Mouse (Mus musculus) testis, adult 2 months (tissue): ENCODE measurements around the gene Ttc30a1. TPM values are rescaled to one million over a fixed set of nuclear protein-coding genes. Genes with fewer than 3 reads are reported as not detected.

Source experiments
- H3K27ac ChIP-seq: fragments of 200-500 bp; 2 replicates; pipeline ENCODE4 v1.5.1; 2012; ENCODE audit warnings: low read depth, low read length; ENCODE audit not compliant: control insufficient read depth, insufficient read depth
- H3K27me3 ChIP-seq: fragments of 200-500 bp; 2 replicates; pipeline ENCODE4 v1.6.1; 2012; ENCODE audit warnings: mild to moderate bottlenecking, low read length, moderate library complexity; ENCODE audit not compliant: control insufficient read depth, insufficient read depth
- H3K36me3 ChIP-seq: fragments of 200-500 bp; 2 replicates; pipeline ENCODE4 v1.6.1; 2012; ENCODE audit warnings: mild to moderate bottlenecking, low read length; ENCODE audit not compliant: control insufficient read depth, insufficient read depth
- H3K4me1 ChIP-seq: fragments of 200-500 bp; 2 replicates; pipeline ENCODE4 v1.6.1; 2012; ENCODE audit warnings: low read length; ENCODE audit not compliant: control insufficient read depth, insufficient read depth
- H3K4me3 ChIP-seq: fragments of 200-500 bp; 2 replicates; pipeline ENCODE4 v1.5.1; 2012; ENCODE audit warnings: low read depth, mild to moderate bottlenecking, low read length, moderate library complexity, mixed read lengths; ENCODE audit not compliant: control insufficient read depth
- CTCF ChIP-seq: fragments of 200-500 bp; IDR thresholded peaks from 2 replicates; pipeline ENCODE4 v1.5.1; 2012; ENCODE audit warnings: low read depth, mild to moderate bottlenecking, inconsistent platforms, low read length, moderate library complexity; ENCODE audit not compliant: control insufficient read depth, insufficient read depth, insufficient replicate concordance
- POLR2A ChIP-seq: fragments of 200-500 bp; IDR thresholded peaks from 2 replicates; pipeline ENCODE4 v1.6.1; 2012; ENCODE audit warnings: low read depth, mild to moderate bottlenecking, inconsistent platforms, low read length, moderate library complexity; ENCODE audit not compliant: control insufficient read depth
- polyA plus RNA-seq: library from polyadenylated mRNA; depleted of rRNA; stranded (reverse); fragments of >200 nt; gene quantifications from 2 replicates; pipeline ENCODE4 v1.2.3, GENCODE M21; 2012

Ttc30a1 gene
- polyA plus RNA-seq, 1 experiment, result 12.3 TPM

DNA sequence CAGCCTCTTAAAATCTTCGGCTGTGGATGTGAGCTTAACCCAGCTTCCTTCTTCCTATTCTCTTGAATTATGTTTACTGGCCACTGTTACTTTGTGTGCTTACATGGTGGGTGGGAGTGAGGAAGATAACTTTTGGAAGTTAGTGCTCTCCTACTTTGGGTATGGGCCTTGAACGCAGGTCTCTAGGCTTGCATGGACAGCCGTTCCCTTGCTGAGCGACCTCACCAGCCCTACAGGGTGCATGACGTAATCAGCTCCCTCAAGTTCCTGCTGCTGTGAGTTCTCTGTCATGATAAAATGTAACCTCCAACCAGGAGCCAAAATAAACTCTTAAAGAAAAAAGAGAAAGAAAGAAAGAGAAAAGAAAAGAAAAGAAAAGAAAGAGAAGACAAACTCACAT is 17.7 kb downstream of the Ttc30a1 start:
- H3K4me1 ChIP-seq, result peaks cover 7% of the 10 kb centered on the region
- H3K27ac ChIP-seq, result no peak overlapping the region
- TF ChIP-seq POLR2A, result no peak
- TF ChIP-seq CTCF, result no peak
- H3K36me3 ChIP-seq, result no peaks in the 10 kb centered on the region
- no peaks in the 10 kb centered on the region for H3K27me3 ChIP-seq
- H3K4me3 ChIP-seq, result no peak overlapping the region

DNA sequence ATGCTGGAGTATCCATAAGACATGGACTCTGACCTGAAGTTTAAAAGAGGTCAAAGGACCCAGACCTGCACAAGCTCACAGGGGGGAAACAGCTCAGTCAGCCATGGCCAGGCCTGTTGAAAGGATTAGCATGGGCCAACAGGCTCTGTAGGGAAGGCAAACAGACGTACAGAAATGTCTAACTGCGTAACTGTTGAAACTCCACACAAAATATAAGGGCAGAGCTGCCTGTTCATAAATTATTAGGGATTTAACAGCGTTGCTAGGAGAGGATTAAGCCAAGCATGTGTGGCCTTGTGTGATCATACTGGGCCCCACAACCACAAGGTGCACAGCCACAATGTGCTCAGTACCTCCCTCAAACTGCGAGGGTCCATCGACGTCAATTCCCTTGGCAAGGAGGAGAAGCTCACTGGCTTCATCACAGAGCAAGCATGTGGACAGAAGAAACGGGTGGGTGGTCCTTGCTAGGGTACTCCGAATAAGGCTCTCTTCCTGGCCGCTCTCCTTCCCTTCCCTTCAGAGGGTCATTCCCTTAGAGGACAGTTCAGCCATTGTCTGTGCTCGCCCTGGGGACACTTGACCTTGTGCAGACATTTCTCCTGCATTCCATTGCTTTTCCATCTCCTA is 18.4 kb downstream of the Ttc30a1 start:
- Histone ChIP-seq H3K36me3 (no peaks in the 10 kb centered on the region), H3K4me3 (no peak overlapping the region), H3K27ac (no peak overlapping the region), H3K27me3 (no peaks in the 10 kb centered on the region), H3K4me1 (peaks cover 7% of the 10 kb centered on the region)
- TF ChIP-seq POLR2A, result no peak
- no peak for TF ChIP-seq CTCF

DNA sequence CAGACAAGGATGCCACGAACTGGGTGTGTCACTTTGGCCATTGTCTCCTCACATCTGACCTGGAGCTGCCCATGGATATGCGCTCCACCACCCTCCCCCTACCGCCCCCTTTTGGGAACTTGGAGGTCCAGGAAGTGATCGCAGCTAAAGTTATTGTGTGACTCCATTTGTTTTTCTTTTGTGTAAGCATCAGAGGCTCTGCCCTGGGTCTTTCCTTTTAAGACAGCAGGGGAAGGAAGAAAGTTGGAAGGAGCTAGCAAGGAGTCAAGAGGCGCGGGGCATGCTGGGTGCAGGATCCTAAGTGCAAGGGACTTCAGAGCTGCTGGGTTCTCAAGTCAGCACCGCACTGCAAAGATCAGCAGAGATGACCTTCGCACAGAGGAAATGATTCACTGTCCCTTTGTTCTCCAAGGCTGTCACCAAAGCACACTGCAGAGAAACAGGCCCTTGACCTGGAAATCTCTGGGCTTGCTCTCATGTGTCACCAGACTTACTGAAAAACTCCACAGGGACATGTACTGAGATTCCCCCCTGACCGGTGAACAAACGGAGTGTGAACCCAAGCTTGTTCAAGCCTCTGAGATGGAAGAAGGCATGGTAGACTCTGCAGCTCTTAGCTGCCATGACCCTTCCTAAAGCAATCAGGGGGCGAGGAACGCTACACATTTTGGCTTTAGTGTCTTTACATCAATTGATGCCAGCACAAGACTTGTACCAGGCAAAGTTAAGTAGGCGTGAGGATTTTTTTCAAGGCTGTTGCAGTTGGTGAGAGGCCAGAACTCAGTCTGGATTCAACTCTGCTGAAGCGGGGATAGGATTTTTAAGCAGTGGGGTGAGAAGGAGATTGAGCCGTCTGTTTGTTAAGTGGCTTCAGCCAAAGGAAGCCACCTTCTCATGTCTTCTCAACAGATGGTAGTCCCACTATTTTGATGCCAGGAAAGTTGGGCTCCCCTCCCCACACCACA is 21.1 kb downstream of the Ttc30a1 start:
- TF ChIP-seq POLR2A (no peak), CTCF (no peak)
- Histone ChIP-seq H3K27me3 (no peaks in the 10 kb centered on the region), H3K4me1 (peaks cover 7% of the 10 kb centered on the region), H3K36me3 (no peaks in the 10 kb centered on the region), H3K4me3 (no peak overlapping the region), H3K27ac (no peak overlapping the region)

DNA sequence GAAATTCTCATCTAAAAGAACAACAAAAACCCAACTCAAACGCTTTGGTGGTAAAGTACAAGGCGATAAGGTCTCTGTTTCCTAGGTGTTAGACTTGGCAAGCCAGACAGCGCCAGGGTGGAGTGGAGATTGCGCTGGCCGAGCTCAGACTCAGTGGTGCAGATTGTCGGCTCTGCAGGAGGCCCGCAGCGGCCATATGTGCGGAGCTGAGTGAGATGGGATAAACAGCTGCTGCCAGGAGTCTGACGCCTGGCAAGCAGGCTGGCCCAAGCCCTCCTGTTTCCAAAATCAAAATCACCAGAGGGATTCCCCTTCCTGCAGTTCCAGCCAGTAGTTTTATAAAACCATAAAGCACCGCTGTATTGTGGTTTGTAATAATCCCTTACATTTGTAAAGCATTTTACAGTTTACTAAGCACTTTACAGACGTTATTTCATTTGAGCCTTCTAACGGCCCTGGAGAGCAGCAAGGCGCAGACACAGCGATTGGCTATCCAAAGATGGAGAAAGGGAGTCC is 21.9 kb downstream of the Ttc30a1 start:
- Histone ChIP-seq H3K4me3 (no peak overlapping the region; the same call in 1 of the 2 replicates), H3K27me3 (no peaks in the 10 kb centered on the region), H3K27ac (no peak overlapping the region), H3K4me1 (peaks cover 7% of the 10 kb centered on the region), H3K36me3 (no peaks in the 10 kb centered on the region)
- TF ChIP-seq CTCF (no peak), POLR2A (no peak)

DNA sequence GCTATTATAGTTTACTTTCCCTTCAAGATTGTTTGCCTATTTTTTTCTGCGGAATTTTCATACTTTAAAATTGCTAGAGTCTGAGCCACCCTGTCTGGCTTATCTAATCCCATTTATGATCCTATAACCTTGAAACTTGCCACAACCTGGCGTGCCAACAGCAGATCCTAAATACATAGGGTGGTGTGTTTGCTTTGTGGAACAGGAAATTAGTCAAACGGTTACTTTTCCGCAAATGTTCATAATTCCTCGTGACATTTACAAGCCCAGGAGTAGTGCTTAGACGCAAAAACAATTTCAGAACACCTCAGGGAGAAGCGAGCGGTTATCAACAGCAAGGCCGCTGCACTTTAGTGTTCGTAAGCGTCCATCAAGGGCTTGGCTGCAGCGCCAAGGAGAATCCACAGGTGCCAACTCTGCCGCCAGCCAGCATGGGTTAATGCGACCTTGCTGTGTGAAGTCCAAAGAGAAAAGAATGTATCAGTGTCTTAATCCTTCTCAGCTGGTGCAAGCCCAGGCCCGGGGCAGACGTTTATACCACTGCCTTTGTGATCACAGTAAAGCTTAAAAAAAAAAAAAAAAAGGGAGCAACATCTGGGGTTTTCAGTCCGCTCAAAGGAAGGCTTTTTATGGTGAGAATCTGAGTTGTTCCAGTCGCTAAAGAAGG is 22.5 kb downstream of the Ttc30a1 start:
- no peak overlapping the region for H3K27ac ChIP-seq
- peaks cover 7% of the 10 kb centered on the region for H3K4me1 ChIP-seq
- H3K27me3 ChIP-seq, result no peaks in the 10 kb centered on the region
- TF ChIP-seq CTCF (no peak), POLR2A (no peak)
- H3K36me3 ChIP-seq, result no peaks in the 10 kb centered on the region
- peak overlapping the region; percentile 22; the same call in 1 of the 2 replicates for H3K4me3 ChIP-seq

DNA sequence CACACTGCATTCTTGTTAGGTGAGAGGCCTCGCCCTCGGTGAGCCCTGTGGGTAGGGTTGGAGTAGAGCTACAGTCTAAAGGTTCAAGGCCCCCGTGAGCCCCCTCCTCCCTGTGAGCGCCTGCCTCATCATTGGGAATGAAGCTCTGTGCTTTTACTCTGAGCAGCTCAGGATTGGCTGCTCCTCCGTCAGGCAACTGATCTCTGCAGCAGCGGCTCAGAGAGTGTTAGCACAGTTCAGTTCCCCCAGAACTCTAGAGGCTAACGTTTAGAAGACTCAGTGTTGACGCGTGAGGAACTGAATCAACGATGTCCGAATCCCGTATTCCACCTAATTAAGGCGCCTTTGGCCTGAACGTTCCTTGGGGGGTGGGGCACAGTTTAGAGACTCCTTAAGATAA is 26.1 kb downstream of the Ttc30a1 start:
- Histone ChIP-seq H3K4me1 (peaks cover 8% of the 10 kb centered on the region), H3K27ac (peak overlapping the region; percentile 92), H3K4me3 (peak overlapping the region; percentile 73), H3K27me3 (no peaks in the 10 kb centered on the region), H3K36me3 (no peaks in the 10 kb centered on the region)
- TF ChIP-seq POLR2A (peak; percentile 57; the same call in 1 of the 2 replicates), CTCF (no peak)

DNA sequence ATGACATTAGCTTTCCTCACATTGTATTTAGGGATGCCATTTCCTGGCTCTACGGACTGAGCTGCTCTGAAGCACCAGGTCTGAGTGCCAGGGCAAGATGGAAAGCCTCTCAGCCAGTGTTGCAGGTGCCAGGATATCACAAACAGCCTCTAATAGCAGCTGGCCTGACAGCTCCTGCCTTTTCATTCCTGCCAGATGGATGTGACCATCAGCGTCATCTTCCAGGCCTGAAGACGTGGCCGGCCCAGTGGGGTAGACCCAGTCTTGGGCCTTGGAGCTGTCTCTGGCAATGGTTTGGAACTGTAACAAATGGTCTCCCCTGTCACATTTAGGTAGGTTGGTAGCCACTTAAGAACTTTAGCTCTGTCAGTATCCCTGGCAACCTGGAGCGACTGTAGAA is 28.4 kb downstream of the Ttc30a1 start:
- TF ChIP-seq CTCF, result no peak
- no peak for TF ChIP-seq POLR2A

More for the DNA sequence above, 28.4 kb downstream of the Ttc30a1 start:
- peak overlapping the region; percentile 30; the same call in 1 of the 2 replicates for H3K27ac ChIP-seq
- no peak overlapping the region for H3K4me3 ChIP-seq
- no peaks in the 10 kb centered on the region for H3K27me3 ChIP-seq
- H3K36me3 ChIP-seq, result no peaks in the 10 kb centered on the region
- peaks cover 3% of the 10 kb centered on the region for H3K4me1 ChIP-seq
